Mouse (Mus musculus) layer of hippocampus, postnatal 25 days (tissue): ENCODE data around the gene C1qtnf4. TPM values are rescaled to one million over a fixed set of nuclear protein-coding genes. Genes with fewer than 3 reads are reported as not detected.

Experiments used
- DNase-seq, 2 experiments: peaks; one replicate each; pipeline ENCODE4 v3.0.0; 2022; ENCODE audit warnings: mixed read lengths in 2 of 2, low spot score in 1 of 2; ENCODE audit errors: extremely low spot score in 1 of 2
- total RNA-seq, 2 experiments: library from RNA; stranded (reverse); gene quantifications; 2 replicates each; pipeline ENCODE4 v1.2.3; 2021

Gene C1qtnf4
- total RNA-seq, 2 experiments from 2014 or later: 209 to 222 TPM

- DNase-seq: no peak
These were observed 35.5 kb downstream of the C1qtnf4 start for GRCm38 (mm10) chr2:90921178-90921577.

GRCm38 (mm10) chr2:90922636-90923035 is 37.0 kb downstream of the C1qtnf4 start:
- DNase-seq: no peak

- no peak for DNase-seq
These were observed 42.9 kb downstream of the C1qtnf4 start for GRCm38 (mm10) chr2:90928566-90928965.

GRCm38 (mm10) chr2:90931829-90932228 is 46.2 kb downstream of the C1qtnf4 start:
- no peak for DNase-seq

DNA sequence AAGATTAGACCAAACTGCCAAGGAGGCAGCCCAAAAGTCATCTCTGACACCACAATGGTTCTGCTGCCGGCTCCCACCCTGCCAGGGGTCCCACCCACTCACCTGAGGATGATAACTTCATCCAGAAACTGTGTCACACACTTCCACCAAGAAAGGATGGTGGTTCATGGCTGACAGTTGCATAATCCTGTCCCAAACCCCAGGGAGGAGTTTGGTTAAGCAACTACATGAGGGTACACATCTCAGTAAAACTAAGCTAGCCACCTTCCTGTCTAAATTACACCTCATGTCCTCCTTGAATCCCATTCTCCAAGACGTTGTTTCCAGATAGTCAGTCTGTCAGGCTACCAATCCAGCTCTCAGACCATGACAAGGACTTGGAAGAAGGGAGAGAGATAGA is 46.6 kb downstream of the C1qtnf4 start:
- no peak for DNase-seq

DNA sequence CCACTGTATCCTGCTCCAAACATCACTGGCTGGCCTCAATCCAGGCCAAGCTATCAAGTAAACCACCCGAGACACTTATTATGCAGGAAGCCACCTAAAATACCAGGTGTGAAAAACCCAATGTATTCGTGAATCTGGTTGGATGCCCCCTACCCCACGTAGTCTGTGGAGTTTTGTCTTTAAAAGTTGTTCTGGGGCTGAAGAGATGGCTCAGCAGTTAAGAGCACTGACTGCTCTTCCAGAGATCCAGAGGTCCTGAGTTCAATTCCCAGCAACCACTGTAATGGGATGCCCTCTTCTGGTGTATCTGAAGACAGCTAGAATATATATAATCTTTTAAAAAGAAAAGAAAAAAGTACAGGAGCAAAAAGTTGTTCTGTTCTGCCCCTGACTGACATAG is 52.7 kb downstream of the C1qtnf4 start:
- no peak for DNase-seq

DNA sequence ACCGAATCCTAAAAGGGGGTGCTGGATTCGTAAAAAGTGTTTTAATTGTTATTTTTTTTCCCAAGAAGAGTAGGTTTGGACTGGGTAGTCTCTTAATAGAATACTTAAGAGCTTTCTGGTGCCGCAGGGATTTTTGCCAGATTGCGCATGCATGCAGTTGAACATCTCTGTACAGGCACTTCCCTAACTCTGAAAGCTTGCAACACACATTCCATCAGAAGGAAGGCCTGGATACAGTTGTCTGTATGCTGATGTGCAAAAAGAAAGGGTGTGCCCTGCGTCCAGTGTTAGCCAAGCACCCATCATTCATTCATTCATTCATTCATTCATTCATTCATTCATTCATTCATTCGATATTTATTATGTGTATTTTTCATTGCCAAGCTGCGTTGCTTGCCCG is 54.1 kb downstream of the C1qtnf4 start:
- no peak for DNase-seq

Other genes with a start within 250 kb of the C1qtnf4 start
- gene Nup160, start 208.6 kb upstream of the C1qtnf4 start, total RNA-seq: 10 to 100 TPM; 16.4 to 17.9 TPM
- 10 to 100 TPM; 41.2 to 69.1 TPM for gene Fnbp4, start 140.5 kb upstream of the C1qtnf4 start, total RNA-seq
- under 1 TPM; 0.52 to 0.92 TPM for gene Agbl2, start 103.1 kb upstream of the C1qtnf4 start, total RNA-seq
- gene Mtch2, start 38.7 kb upstream of the C1qtnf4 start, total RNA-seq: 100 to 1,000 TPM; 116 to 124 TPM
- 10 to 100 TPM; 32.5 to 43.0 TPM for gene Kbtbd4, start 18.9 kb downstream of the C1qtnf4 start, total RNA-seq
- gene Ndufs3, start 19.0 kb downstream of the C1qtnf4 start, total RNA-seq: 100 to 1,000 TPM; 219 to 254 TPM
- 100 to 1,000 TPM; 138 to 153 TPM for gene Celf1, start 54.5 kb downstream of the C1qtnf4 start, total RNA-seq
- under 1 TPM in 1 of 2 experiments, not detected in 1; 0.59 TPM for gene Rapsn, start 149.8 kb downstream of the C1qtnf4 start, total RNA-seq
- 100 to 1,000 TPM; 232 to 234 TPM for gene Psmc3, start 168.1 kb downstream of the C1qtnf4 start, total RNA-seq
- gene Slc39a13, start 184.6 kb downstream of the C1qtnf4 start, total RNA-seq: 10 to 100 TPM; 23.3 to 31.2 TPM
- 1 to 10 TPM; 3.6 to 3.8 TPM for gene Spi1, start 196.5 kb downstream of the C1qtnf4 start, total RNA-seq
- gene Mybpc3, start 232.3 kb downstream of the C1qtnf4 start, total RNA-seq: under 1 TPM; 0.20 to 0.23 TPM